ENCODE assay signal across 7 mouse cellular contexts in genomic region chr11:29514682-29515412, GRCm38 (mm10). TPM values are rescaled to one million over a fixed set of nuclear protein-coding genes. Genes with fewer than 3 reads are reported as not detected.
A peak's percentile ranks its signal among the peaks of the same experiment; 100 is the strongest.
DNase-seq lines count a peak whose midpoint lies in the region; ATAC-seq lines count a peak whose summit lies in the region.

Prorsd1 (minus strand) TSS chr11:29515033.

- 0 out of 2 replicates have a peak, but pooled peaks cover 3% of the 10 kb centered on the region for H3K4me1 ChIP-seq in intestine, embryonic 14.5 days (replicated peaks; ENCODE audit: control insufficient read depth, insufficient read depth, low read length)
- H3K4me1 ChIP-seq in midbrain, embryonic 11.5 days (ENCODE audit: control insufficient read depth, insufficient read depth, low read length) = peaks cover 6% of the 10 kb centered on the region

- peak; percentile 95 for DNase-seq in adrenal gland, adult 2 months
- peak; percentile 95 for DNase-seq in embryo, embryonic 11 days
- peak; percentile 88 for DNase-seq in gastrocnemius, postnatal 25 days
- DNase-seq in intestine, embryonic 14.5 days (ENCODE audit: low spot score) = peak; percentile 92
- peak; percentile 63 to 65 for DNase-seq in left cerebral cortex, postnatal 36 days (ENCODE audit: low spot score in 2 of 2)
- peak; percentile 98 for DNase-seq in midbrain, embryonic 11.5 days (ENCODE audit: low spot score, missing footprints)
- DNase-seq in skeletal muscle tissue, adult 2 months (ENCODE audit: low read depth, low spot score) = peak; percentile 80

- H3K9me3 ChIP-seq in intestine, embryonic 14.5 days (ENCODE audit: control insufficient read depth, low read length) = no peaks in the 10 kb centered on the region
- H3K9me3 ChIP-seq in midbrain, embryonic 11.5 days (ENCODE audit: control insufficient read depth, low read length) = no peaks in the 10 kb centered on the region

- peak within 1 kb of the TSS; percentile 51 for H3K9ac ChIP-seq in intestine, embryonic 14.5 days (ENCODE audit: low read length)
- H3K9ac ChIP-seq in midbrain, embryonic 11.5 days (ENCODE audit: low read length) = peak within 1 kb of the TSS; percentile 75

- H3K36me3 ChIP-seq in intestine, embryonic 14.5 days (ENCODE audit: control insufficient read depth, insufficient read depth, low read length) = peaks cover 23% of the 10 kb centered on the region
- H3K36me3 ChIP-seq in midbrain, embryonic 11.5 days (ENCODE audit: control insufficient read depth, insufficient read depth, low read length) = peaks cover 5% of the 10 kb centered on the region; the same call in 1 of the 2 replicates

- H3K4me3 ChIP-seq in intestine, embryonic 14.5 days (ENCODE audit: low read depth, low read length) = peak within 1 kb of the TSS; percentile 48
- peak within 1 kb of the TSS; percentile 60 for H3K4me3 ChIP-seq in midbrain, embryonic 11.5 days (ENCODE audit: low read depth, low read length)

- H3K27ac ChIP-seq in intestine, embryonic 14.5 days (ENCODE audit: low read depth) = peak within 1 kb of the TSS; percentile 51
- no peak within 1 kb of the TSS; the same call in 1 of the 2 replicates for H3K27ac ChIP-seq in midbrain, embryonic 11.5 days (ENCODE audit: low read depth, low read length)

- H3K4me2 ChIP-seq in intestine, embryonic 14.5 days (ENCODE audit: low read length) = peak within 1 kb of the TSS; percentile 60
- peak within 1 kb of the TSS; percentile 65 for H3K4me2 ChIP-seq in midbrain, embryonic 11.5 days

- WGBS in intestine, embryonic 14.5 days = 2% methylated on average over 40 of the region's 40 CpGs
- WGBS in midbrain, embryonic 11.5 days = 3% methylated on average over 40 of the region's 40 CpGs

- intact Hi-C loops in left cerebral cortex, postnatal 36 days (cut with DNase I) = no loop called here

- peak; percentile 99 for ATAC-seq in intestine, embryonic 14.5 days (replicated peaks; ENCODE audit: low FRiP score, low TSS enrichment, low read depth)
- peak; percentile 100 for ATAC-seq in midbrain, embryonic 11.5 days (ENCODE audit: low FRiP score)

- no peaks in the 10 kb centered on the region for H3K27me3 ChIP-seq in intestine, embryonic 14.5 days (replicated peaks; ENCODE audit: control insufficient read depth, insufficient read depth, low read length)
- no peaks in the 10 kb centered on the region for H3K27me3 ChIP-seq in midbrain, embryonic 11.5 days (ENCODE audit: control insufficient read depth, insufficient read depth, low read length)

RNA-seq across cellular contexts. Expression of gene Prorsd1, which starts in this region (rescaled TPM):
- 10 to 100 TPM; 19.9 to 30.9 TPM for total RNA-seq in adrenal gland, adult 2 months (2021)
- polyA plus RNA-seq in adrenal gland, adult 2 months (2012; rRNA removed) = 0.36 and 0.47 TPM in 2 replicates
- 10 to 100 TPM; 18.1 to 20.7 TPM for total RNA-seq in gastrocnemius, postnatal 25 days (2021)
- polyA plus RNA-seq in intestine, embryonic 14.5 days (2014; fragmentation: Nextera tagmentation; extraction: Ambion mirVana) = 29.4 and 31.7 TPM in 2 replicates
- total RNA-seq in left cerebral cortex, postnatal 36 days (2021) = 1 to 10 TPM; 3.7 to 4.7 TPM
- polyA plus RNA-seq in midbrain, embryonic 11.5 days (2014; fragmentation: Nextera tagmentation; extraction: Ambion mirVana) = 22.6 and 26.2 TPM in 2 replicates

Comparison
In these comparisons a context has a peak if more than half of its experiments do, and no peak if none do; other contexts are left out.
1. RNA of gene Prorsd1 (polyA plus RNA-seq): 29.4 to 31.7 TPM in intestine, embryonic 14.5 days and 22.6 to 26.2 TPM in midbrain, embryonic 11.5 days; 0.36 to 0.47 TPM in adrenal gland, adult 2 months; every median in the first group is over 10 times any median in the second.
2. Peak in every context shown above with its lines, with median percentiles within 50 percentile points of each other: DNase-seq.